Mouse (Mus musculus) left cerebral cortex, postnatal 36 days (tissue): ENCODE data around the gene Olfr1212. TPM values are rescaled to one million over a fixed set of nuclear protein-coding genes. Genes with fewer than 3 reads are reported as not detected.

Source experiments
- DNase-seq, 2 experiments: peaks; one replicate each; pipeline ENCODE4 v3.0.0; 2021 to 2022; ENCODE audit warnings: low spot score in 2 of 2, mixed read lengths in 1 of 2
- intact Hi-C: fragments of 180-260 bp; cut with DNase I; formaldehyde crosslinking; loops from one replicate; pipeline ENCODE4 v1.15.1; 2025
- total RNA-seq, 2 experiments: library from RNA; stranded (reverse); gene quantifications; 2 replicates each; pipeline ENCODE4 v1.2.3; 2021

The Olfr1212 gene
- total RNA-seq, result not detected

DNA sequence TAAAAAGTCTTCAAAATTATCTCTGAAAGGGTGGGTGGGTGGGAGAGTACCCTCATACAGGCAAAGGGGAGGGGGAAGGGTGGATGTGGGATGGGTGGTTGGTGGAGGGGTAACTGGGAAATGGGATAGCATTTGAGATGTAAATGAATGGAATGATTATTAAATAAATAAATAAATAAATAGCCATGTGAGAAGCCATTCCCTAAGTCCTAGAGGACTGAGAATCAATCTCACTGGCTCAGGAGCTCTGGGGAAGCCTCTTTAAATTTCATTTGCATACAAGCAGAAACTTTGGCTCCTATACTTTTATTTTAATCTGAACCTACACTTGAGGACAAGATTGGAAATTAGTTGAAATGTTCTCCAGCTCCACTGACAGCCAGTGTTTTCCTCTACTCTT, at the start of gene Olfr1212:
Olfr1212 (plus strand) TSS at position 301 of the 400 bp plus-strand sequence.
- intact Hi-C loops, result no loop called here
- no peak for DNase-seq

DNA sequence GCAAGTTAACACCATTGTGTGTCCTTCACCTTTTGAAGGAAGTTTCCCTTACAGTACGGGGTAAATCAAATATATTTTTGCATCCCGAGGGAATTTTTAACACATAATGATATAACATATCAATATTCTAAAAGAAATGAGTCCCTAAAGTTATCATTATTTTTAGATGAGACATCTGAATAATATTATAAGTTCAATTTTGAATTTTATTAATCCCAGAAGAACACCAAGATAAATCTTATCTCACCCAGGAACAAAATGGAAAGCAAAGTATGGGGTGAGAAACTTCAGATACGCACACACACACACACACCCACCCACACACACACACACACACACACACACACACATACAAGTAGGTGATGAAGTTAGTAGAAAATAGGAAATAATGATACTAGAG, 38.7 kb upstream of the Olfr1212 start, which contains the start of gene Olfr1209:
Olfr1209 (minus strand) TSS at position 101 of the 400 bp plus-strand sequence.
- DNase-seq, result no peak
- intact Hi-C loops, result no loop called here

DNA sequence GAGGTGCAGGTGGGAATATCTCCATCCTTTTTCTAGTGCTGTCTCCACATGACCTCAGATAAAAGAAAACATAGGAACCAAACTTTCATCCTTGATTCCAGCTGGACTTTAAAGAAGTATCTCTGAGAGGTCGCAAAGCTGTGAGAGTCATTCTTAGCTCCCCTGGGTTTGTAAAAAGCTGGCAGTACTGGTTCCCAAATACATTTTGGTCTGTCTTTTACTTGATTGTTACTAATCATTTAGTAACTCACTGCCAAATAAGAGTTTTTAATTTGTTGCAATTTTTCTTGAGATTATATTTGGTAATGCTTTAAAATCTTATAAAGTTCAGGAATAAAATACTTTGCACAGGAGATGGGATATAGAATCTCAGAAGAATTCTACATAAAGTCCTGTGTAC, 15.8 kb upstream of the Olfr1212 start, which contains the start of gene Olfr1211:
Olfr1211 (minus strand) TSS at position 101 of the 400 bp plus-strand sequence.
- intact Hi-C loops, result no loop called here
- no peak for DNase-seq

DNA sequence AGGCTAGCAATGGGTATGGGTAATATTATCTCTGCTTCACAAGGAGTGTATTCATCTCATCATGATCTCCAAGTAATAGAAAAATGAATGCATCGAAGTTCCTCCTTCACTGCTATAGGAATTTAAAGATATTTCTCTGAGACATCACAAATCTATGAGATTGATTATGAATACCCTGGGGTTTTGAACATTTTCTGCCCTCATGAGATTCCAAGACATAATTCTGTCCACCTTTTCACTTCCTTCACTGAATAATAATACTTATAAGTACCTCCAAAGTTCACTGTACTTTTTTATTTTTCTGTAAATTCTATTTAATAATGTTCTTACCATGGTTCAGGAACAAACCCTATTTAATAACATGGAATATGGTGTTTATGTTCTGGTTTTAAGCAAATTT, 26.4 kb downstream of the Olfr1212 start, which contains the start of gene Gm13762:
Gm13762 (minus strand) TSS at position 101 of the 400 bp plus-strand sequence.
- no peak for DNase-seq
- intact Hi-C loops, result no loop called here

DNA sequence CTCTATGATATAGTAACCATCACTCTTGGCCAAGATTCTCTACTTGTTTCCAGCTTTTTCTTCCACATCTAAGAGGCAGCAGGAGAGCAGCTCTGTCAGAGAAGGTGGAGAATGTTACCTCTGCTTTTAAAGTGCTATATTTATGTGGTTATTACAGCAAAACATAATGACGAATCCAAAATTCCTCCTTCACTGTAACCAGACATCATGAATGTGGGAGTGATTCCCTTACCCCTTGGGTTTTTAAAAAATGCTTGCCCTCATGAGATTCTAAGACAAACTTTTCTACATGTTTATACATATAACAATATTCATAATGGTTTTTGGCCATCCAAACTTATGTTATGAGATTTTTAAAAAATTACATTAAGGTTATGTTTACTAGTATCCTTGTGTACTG, 38.8 kb downstream of the Olfr1212 start, which contains the start of gene Olfr1214:
Olfr1214 (minus strand) TSS at position 101 of the 400 bp plus-strand sequence.
- no peak for DNase-seq
- intact Hi-C loops, result no loop called here

DNA sequence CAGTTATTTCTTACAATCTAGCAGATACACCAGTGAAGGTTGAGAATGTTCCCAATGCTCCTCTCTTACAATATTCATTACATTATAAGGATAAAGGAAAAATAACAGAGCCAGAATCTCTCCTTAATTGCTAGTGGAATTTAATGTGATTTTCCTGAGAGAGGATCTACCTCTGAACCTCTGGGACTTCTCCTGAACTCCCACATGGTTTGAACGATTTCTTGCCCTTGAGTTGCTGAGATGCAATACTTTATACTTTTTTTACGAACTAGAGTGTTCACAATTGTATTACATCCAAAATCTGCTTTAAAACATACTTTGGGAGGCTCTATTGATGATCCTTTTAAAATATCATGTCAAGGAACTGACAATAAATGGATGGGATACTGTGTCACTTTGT, 53.1 kb downstream of the Olfr1212 start, which contains the start of gene Olfr1215:
Olfr1215 (minus strand) TSS at position 101 of the 400 bp plus-strand sequence.
- DNase-seq, result no peak
- intact Hi-C loops, result no loop called here

Other genes starting within 250 kb of the Olfr1212 start
- gene Olfr1196, start 249.4 kb upstream of the Olfr1212 start, total RNA-seq, result not detected
- gene Olfr1197, start 221.6 kb upstream of the Olfr1212 start, total RNA-seq, result not detected
- gene Olfr1198, start 202.6 kb upstream of the Olfr1212 start, total RNA-seq, result not detected
- not detected for gene Olfr1199, start 193.5 kb upstream of the Olfr1212 start, total RNA-seq
- not detected for gene Olfr1200, start 183.5 kb upstream of the Olfr1212 start, total RNA-seq
- gene Olfr1201, start 160.9 kb upstream of the Olfr1212 start, total RNA-seq, result not detected
- gene Olfr1202, start 139.5 kb upstream of the Olfr1212 start, total RNA-seq, result not detected
- not detected for gene Olfr1205, start 124.2 kb upstream of the Olfr1212 start, total RNA-seq
- not detected for gene Olfr1204, start 104.7 kb upstream of the Olfr1212 start, total RNA-seq
- gene Olfr1206, start 90.7 kb upstream of the Olfr1212 start, total RNA-seq, result not detected
- gene Olfr1208, start 51.7 kb upstream of the Olfr1212 start, total RNA-seq, result not detected
- not detected for gene Olfr1209, start 38.8 kb upstream of the Olfr1212 start, total RNA-seq
- gene Olfr1211, start 15.9 kb upstream of the Olfr1212 start, total RNA-seq, result not detected
- gene Gm13762, start 26.3 kb downstream of the Olfr1212 start, total RNA-seq, result not detected
- not detected for gene Olfr1214, start 38.7 kb downstream of the Olfr1212 start, total RNA-seq
- not detected for gene Olfr1215, start 53.0 kb downstream of the Olfr1212 start, total RNA-seq
- not detected for gene Olfr1216, start 64.4 kb downstream of the Olfr1212 start, total RNA-seq
- gene Olfr1217, start 78.1 kb downstream of the Olfr1212 start, total RNA-seq, result not detected
- gene Olfr1218, start 107.2 kb downstream of the Olfr1212 start, total RNA-seq, result not detected
- gene Olfr1219, start 129.5 kb downstream of the Olfr1212 start, total RNA-seq, result not detected
- not detected for gene Olfr1220, start 152.9 kb downstream of the Olfr1212 start, total RNA-seq
- gene Olfr1221, start 163.3 kb downstream of the Olfr1212 start, total RNA-seq, result not detected
- gene Olfr1222, start 179.1 kb downstream of the Olfr1212 start, total RNA-seq, result not detected
- gene Olfr1223, start 197.6 kb downstream of the Olfr1212 start, total RNA-seq, result not detected
- not detected for gene Olfr1224-ps1, start 210.1 kb downstream of the Olfr1212 start, total RNA-seq
- gene Olfr1225, start 220.7 kb downstream of the Olfr1212 start, total RNA-seq, result not detected
- gene Olfr1226, start 246.1 kb downstream of the Olfr1212 start, total RNA-seq, result not detected